Mouse (Mus musculus): ENCODE results near the gene Mturn. TPM values are rescaled to one million over a fixed set of nuclear protein-coding genes. Genes with fewer than 3 reads are reported as not detected.

The Mturn gene
- total RNA-seq, 2 experiments from 2014 or later = 12.1 to 12.7 TPM

- DNase-seq = no peak
- intact Hi-C loops (cut with DNase I) = no loop called here
Measured at GRCm38 (mm10) chr6:54693286-54693685, 11.9 kb downstream of the Mturn start.

- intact Hi-C loops (cut with DNase I) = loop anchor here (5.0 kb wide), 1 partner anchor 112 kb away; no protein-coding TSS in a partner anchor
- peak in 1 of 2 experiments; percentile 31 for DNase-seq
Measured at GRCm38 (mm10) chr6:54698691-54699476, 17.5 kb downstream of the Mturn start.

GRCm38 (mm10) chr6:54699477-54700056, 18.1 kb downstream of the Mturn start:
- DNase-seq = peak; percentile 81 to 83
- intact Hi-C loops (cut with DNase I) = loop anchor here (5.0 kb wide), 1 partner anchor 112 kb away; no protein-coding TSS in a partner anchor

DNA sequence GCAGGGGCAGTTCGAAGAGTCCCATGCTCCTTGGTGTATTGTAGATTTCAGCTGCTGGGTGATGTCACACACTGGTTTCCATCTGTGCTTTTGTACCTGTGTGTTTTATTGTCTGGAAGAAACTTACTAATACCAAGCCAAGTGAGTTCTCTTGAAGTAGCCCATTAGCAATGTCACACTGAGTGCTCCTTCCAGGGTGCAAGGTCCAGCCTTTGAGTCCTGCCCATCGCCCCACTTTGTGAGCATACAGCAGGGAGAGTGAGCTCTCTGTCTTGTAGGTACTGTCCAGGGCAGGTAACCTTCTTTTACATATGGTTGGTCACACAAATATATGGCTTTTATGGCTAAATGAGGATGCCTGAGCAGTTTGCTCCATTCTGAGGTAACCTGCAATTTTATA, 19.1 kb downstream of the Mturn start:
- intact Hi-C loops (cut with DNase I) = no loop called here
- no peak for DNase-seq

DNA sequence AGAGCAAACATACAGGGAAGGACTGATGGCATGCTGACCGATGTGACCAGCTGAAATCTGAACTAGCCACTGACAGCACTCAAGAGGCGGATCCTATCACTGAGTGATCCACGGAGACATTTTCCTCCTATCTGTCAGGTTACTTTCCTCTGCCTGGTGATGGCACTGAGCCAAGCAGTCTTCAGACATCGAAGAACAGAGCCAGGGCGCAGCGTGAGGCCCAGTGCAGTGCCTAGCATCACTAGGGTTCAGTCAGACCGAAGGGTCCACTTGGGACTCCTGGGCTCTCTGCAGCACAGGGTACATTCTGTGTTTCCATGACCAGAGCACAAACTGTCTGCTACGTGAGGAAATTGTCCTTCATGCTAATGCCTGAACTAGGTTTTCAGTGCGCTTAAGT, 20.5 kb downstream of the Mturn start:
- intact Hi-C loops (cut with DNase I) = no loop called here

GRCm38 (mm10) chr6:54703633-54704538, 22.5 kb downstream of the Mturn start:
- no peak for DNase-seq
- intact Hi-C loops (cut with DNase I) = loop anchor here (2.0 kb wide), 3 partner anchors 113 to 463 kb away; partner anchors contain the start of genes Ggct and Znrf2

More for the DNA sequence above, 20.5 kb downstream of the Mturn start:
- no peak for DNase-seq

GRCm38 (mm10) chr6:54704539-54704845, 23.1 kb downstream of the Mturn start:
- no peak for DNase-seq
- intact Hi-C loops (cut with DNase I) = loop anchor here (2.0 kb wide), 3 partner anchors 112 to 462 kb away; partner anchors contain the start of genes Ggct and Znrf2

GRCm38 (mm10) chr6:54704847-54705246, 23.4 kb downstream of the Mturn start:
- no peak for DNase-seq
- intact Hi-C loops (cut with DNase I) = loop anchor here (2.0 to 5.0 kb wide), 5 partner anchors 112 to 462 kb away; partner anchors contain the start of genes Ggct and Znrf2

GRCm38 (mm10) chr6:54705387-54705909, 24.0 kb downstream of the Mturn start:
- peak; percentile 61 to 70 for DNase-seq
- intact Hi-C loops (cut with DNase I) = loop anchor here (2.0 to 5.0 kb wide), 5 partner anchors 111 to 461 kb away; partner anchors contain the start of genes Ggct and Znrf2

GRCm38 (mm10) chr6:54706099-54706498, 24.7 kb downstream of the Mturn start:
- no peak for DNase-seq
- intact Hi-C loops (cut with DNase I) = loop anchor here (5.0 kb wide), 2 partner anchors 211 to 311 kb away; no protein-coding TSS in a partner anchor

DNA sequence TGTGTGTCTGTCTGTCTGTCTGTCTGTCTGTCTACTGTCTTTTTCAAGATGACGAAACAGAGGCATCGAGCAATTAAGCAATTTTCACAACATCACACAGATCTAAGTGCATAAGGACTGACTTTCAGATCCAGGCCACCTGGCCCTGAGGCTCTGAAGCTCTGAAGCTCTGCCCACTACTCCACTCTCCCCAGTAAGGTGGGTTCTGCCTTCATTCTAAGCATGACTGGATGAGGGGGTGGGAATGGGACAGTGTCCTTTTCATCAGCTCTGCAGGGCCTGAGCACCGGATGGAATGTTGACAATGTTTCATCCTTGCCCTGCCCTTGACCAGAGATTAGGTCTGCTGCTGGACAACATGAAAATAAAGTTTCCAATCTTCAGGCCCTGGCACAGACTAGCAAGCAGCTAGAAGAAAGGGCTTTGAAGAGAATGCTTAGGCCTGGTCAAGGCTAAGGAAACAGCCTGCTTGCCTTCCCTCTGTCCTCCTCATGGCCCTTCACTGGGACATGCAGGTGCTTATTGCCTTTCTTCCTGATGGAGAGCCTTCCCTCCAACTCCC, 25.3 kb downstream of the Mturn start:
- DNase-seq = no peak
- intact Hi-C loops (cut with DNase I) = loop anchor here (5.0 kb wide), 2 partner anchors 211 to 311 kb away; no protein-coding TSS in a partner anchor

DNA sequence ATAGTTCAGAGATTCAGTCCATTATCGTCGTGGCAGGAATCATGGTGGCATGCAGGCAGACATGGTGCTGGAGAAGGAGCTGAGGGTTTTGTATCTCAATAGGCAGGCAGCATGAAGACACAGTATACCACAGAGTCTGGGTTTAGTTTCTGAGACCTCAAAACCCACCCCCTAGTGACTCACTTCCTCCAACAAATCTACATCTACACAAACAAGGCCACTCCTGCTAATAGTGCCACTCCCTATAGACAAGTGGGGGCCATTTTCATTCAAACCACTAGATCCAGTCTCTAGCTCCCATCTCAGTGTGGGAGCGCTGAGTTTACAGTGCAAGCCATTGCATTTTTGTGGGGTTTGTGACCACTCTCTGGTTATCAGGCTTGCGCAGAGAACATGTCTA, 27.2 kb downstream of the Mturn start:
- intact Hi-C loops (cut with DNase I) = loop anchor here (5.0 kb wide), 2 partner anchors 209 to 309 kb away; no protein-coding TSS in a partner anchor

DNA sequence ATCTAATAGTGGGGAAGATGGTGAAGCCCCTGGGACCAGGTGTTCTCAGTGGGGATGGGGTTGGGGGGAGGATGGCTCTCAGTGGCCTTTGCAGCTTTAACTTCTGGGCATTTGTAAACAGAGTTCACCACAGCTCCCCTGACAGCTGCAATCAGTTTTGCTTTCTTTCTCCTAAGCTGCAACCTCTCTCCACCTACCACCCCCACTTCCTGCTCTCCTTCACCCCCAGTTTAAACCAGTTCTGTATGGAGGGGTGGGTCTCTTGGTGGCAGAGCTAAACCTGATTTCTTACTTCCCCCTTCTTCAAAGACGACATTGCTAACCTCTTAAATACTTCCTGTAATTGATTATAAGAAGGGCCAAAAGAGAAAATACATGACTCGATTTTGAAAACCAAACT, 34.3 kb downstream of the Mturn start:
- DNase-seq = no peak
- intact Hi-C loops (cut with DNase I) = no loop called here

More for the DNA sequence above, 27.2 kb downstream of the Mturn start:
- no peak for DNase-seq

DNA sequence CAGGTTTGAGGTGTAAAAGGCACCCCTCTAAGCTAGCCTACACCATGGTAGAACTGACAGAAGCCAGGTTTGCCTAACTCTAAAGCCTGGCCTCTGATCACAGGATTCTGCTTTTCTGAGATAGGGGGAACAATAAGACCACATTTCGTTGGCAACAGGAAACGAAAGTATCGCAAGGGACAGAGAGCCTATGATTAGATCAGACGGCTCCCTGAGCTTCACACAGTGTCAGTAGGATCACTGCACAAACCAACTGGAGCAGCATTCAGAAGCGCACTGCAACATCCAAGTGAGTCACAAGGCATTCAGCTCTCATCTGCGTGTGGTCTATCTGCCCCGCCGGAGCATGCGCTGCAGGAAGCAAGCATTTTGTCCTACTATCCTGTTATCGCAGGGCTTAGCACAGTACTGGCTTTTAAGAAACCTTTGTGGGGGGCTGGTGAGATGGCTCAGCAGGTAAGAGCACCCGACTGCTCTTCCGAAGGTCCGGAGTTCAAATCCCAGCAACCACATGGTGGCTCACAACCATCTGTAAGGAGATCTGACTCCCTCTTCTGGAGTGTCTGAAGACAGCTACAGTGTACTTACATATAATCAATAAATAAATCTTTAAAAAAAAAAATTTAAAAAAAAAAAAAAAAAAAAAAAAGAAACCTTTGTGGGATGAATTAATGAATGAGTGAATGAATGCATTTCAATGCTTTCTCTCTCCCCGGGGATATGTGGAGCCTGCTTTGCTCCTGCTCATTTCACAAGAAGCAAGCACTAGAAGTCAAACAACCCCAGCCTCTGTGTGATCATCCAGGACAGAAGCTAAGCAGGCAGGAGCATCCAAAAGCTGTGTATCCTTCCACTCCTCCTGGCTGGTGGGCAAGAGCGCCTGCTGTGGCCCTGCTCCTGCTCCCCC, 37.6 kb downstream of the Mturn start:
- DNase-seq = peak; percentile 7 to 15
- intact Hi-C loops (cut with DNase I) = no loop called here

DNA sequence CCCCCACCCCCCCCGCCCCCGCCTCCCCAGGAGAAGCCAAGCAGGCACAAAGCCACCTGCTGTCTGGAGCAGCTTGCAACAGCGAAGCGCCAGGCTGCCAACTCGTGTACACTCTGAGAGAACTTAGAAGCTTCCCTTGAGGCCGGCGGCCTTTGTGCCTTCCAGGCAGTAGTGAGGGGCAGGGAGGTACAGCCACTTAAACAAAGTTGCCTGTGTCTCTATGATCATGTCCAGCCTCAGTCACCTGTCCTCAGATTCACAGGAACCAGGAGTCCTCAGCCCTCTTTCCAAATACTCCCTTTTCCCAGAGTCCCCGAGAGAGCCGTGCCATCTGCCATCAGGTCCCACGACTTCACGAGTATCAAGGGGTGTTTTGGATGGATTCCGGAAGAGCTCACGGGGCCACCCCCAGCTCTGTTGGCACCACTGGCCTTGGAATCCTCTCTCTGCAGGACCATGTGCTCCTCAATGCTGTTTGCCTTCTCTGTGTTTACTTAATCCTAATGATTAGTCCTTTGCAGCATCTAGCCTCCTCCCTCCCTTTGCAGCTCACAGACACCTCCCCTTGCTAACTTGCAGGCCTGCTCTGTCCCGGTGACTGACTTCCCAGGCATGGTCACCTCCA, 38.4 kb downstream of the Mturn start:
- DNase-seq = no peak
- intact Hi-C loops (cut with DNase I) = no loop called here

- DNase-seq = peak in 1 of 2 experiments; percentile 26
- intact Hi-C loops (cut with DNase I) = no loop called here
Measured at GRCm38 (mm10) chr6:54720512-54721251, 39.3 kb downstream of the Mturn start.

- DNase-seq = no peak
- intact Hi-C loops (cut with DNase I) = no loop called here
Measured at GRCm38 (mm10) chr6:54721252-54721635, 39.8 kb downstream of the Mturn start.

GRCm38 (mm10) chr6:54726309-54726708, 44.9 kb downstream of the Mturn start:
- intact Hi-C loops (cut with DNase I) = no loop called here
- DNase-seq = no peak
